Mouse (Mus musculus) testis, adult 2 months (tissue): ENCODE results near the gene AF067061.
"Not testable (repeated sequence)": the region's sequence is repeated elsewhere in the genome, so short reads cannot be mapped to it uniquely, and the experiment has no call there.

ENCODE experiments used
- CTCF ChIP-seq: fragments of 200-500 bp; IDR thresholded peaks from 2 replicates; pipeline ENCODE4 v1.5.1; 2012; ENCODE audit warnings: low read depth, mild to moderate bottlenecking, inconsistent platforms, low read length, moderate library complexity; ENCODE audit not compliant: control insufficient read depth, insufficient read depth, insufficient replicate concordance
- POLR2A ChIP-seq: fragments of 200-500 bp; IDR thresholded peaks from 2 replicates; pipeline ENCODE4 v1.6.1; 2012; ENCODE audit warnings: low read depth, mild to moderate bottlenecking, inconsistent platforms, low read length, moderate library complexity; ENCODE audit not compliant: control insufficient read depth

DNA sequence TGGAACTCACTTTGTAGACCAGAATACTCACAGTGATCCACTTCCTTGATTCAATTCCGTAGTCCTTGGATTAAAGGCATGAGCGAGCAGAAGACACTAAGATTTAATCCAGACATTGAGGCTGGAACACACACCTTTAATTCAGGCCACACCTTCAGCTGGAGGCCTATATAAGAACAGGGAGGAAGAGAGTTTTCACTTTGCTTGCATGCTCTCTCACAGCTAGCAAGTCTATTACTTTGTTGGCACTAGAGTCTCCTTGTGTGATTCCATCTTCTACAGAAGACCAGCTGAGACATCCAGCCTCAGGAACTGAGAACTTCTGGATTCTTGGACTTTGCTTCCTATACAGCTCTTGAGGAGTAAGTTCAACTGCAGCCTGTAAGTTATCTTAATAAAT lies at the start of gene AF067061:
- TF ChIP-seq POLR2A, CTCF: not testable (repeated sequence)
